Mouse (Mus musculus) large intestine, adult 2 months (tissue): ENCODE results near the gene Olfr782. TPM values are rescaled to one million over a fixed set of nuclear protein-coding genes. Genes with fewer than 3 reads are reported as not detected.
"Not testable (repeated sequence)": the region's sequence is repeated elsewhere in the genome, so short reads cannot be mapped to it uniquely, and the experiment has no call there.

ENCODE experiments used
- DNase-seq: peaks from one replicate; pipeline ENCODE4 v3.0.0-alpha.2; 2012; ENCODE audit warnings: low read depth, low spot score
- WGBS: fragments of 180-500 bp; shearing (Covaris S2); methylation state at CpG from one replicate; pipeline ENCODE4 v1.1.7; 2018; 5-methylcytosine and 5-hydroxymethylcytosine counted together
- polyA plus RNA-seq: library from polyadenylated mRNA; depleted of rRNA; stranded (reverse); fragments of >200 nt; gene quantifications from 2 replicates; pipeline ENCODE4 v1.2.3, GENCODE M21; 2012; rRNA removed

Olfr782 gene
- not detected in 2 replicates for polyA plus RNA-seq

- WGBS, result 81% methylated on average over 3 of the region's 3 CpGs
- no peak for DNase-seq
Measured at GRCm38 (mm10) chr10:129348550-129348949, at the start of gene Olfr782. Gene Olfr782 (plus strand): TSS chr10:129348850.

- 7% methylated on average over 1 of the region's 1 CpGs for WGBS
- not testable (repeated sequence) for DNase-seq
Measured at GRCm38 (mm10) chr10:129312973-129313372, 35.7 kb upstream of the Olfr782 start.

DNA sequence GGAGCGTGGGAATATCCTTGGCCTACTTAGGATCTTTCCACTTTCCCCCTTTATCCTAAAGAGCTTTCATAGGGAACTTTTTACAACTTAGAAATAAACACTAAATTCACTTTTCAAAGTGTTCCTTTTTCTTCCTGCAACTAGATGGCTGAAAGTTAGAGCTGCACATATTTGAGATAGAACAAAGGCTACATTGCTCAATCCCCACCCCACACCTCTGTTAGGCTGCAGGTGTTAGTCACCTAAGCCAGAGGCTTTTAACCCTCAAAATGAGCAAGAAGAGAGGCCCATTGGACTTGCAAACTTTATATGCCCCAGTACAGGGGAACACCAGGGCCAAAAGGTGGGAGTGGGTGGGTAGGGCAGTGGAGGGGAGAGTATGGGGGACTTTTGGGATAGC lies 35.1 kb upstream of the Olfr782 start:
- not testable (repeated sequence) for DNase-seq
- WGBS, result no CpG with 5 or more reads among the region's 1 CpGs

DNA sequence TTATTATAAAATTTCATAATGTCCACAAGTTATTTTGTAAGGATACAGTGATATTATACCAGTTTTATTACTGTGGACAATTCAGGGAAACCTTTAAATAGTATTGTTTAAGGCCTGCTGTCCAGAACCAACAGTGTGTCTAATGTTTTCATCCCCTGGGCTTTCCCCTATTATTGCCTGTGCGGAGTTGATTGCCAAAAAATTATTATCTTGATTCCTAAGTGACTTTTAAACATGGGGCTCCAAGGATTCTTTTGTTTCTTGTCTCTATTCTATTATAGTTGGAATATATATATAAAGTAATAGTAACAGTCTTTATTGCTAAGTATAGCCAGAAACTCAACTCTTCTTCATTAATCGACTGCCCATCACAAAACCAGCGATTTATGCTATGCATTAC lies 30.8 kb upstream of the Olfr782 start, which contains the start of gene Olfr780:
Olfr780 (plus strand) TSS at position 301 of the 400 bp plus-strand sequence.
- DNase-seq, result no peak
- WGBS, result 74% methylated on average over 3 of the region's 3 CpGs

DNA sequence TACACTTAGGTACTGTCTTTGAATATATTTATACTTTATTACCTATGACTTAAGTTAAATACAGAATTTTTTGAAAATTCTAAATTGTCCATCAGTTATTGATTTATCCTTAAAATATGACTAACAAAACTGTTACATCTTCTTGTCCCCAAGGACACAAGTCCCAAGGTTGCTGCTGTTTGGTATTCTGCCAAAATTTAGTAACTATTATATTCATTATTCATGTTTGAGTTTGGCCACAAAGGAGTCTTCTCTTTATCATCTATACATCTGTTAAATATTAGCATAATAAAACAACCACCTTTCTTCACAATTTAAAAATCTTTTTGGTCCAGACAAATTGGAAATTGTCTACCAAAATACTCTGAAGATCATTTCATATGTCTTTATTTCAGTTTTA lies 20.1 kb upstream of the Olfr782 start, which contains the start of gene Olfr781:
Olfr781 (plus strand) TSS at position 301 of the 400 bp plus-strand sequence.
- DNase-seq, result no peak

DNA sequence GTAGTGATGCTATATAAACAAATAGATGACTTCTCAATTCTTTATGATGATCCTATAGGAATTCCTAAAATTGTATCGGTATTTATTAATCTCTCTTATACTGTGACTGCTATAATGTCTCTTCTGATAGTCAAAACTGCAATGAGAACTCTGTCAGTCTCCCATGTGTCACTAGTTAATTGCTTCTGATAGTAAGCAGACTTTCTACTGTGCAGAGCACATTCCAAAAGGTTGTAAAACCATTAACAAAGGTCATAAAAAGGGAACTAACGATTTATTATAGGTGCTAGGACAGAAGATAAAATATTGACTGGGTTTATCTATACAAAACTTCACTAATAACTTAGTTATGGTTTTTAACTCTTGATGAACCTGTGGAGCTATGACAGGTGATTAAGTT lies 3.8 kb downstream of the Olfr782 start:
- 32% methylated on average over 2 of the region's 2 CpGs for WGBS
- DNase-seq, result not testable (repeated sequence)

DNA sequence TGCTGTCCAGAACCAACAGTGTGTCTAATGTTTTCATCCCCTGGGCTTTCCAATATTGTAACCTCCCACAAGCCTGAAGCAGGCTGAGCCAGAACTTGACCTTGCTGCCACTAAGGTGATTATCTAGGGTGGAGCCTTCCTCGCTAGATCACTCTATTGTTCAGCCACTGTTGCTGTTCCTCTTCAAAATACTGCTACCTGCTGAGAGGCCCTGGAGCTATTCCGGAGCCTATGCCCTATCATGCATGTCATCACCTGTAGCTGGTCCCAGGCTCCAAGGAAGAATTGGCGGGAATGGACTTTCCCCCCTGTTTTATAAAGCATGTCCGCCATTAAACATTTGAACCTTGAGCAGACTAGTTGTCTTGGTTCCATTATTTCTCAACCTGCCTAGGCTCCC lies 7.8 kb downstream of the Olfr782 start:
- whole genome bisulfite sequencing, result 83% methylated on average over 4 of the region's 4 CpGs
- DNase-seq, result not testable (repeated sequence)

GRCm38 (mm10) chr10:129357307-129357706 lies 8.7 kb downstream of the Olfr782 start:
- WGBS, result 72% methylated on average over 5 of the region's 5 CpGs
- DNase-seq, result no peak

- 81% methylated on average over 5 of the region's 5 CpGs for WGBS
- not testable (repeated sequence) for DNase-seq
Measured at GRCm38 (mm10) chr10:129374051-129374450, 25.4 kb downstream of the Olfr782 start.

- no peak for DNase-seq
Measured at GRCm38 (mm10) chr10:129383783-129384182, 35.1 kb downstream of the Olfr782 start, which contains the start of gene Olfr784. Gene Olfr784 (plus strand): TSS chr10:129384083.

- 50% methylated on average over 5 of the region's 5 CpGs for whole genome bisulfite sequencing
- no peak for DNase-seq
Measured at GRCm38 (mm10) chr10:129400892-129401291, 52.2 kb downstream of the Olfr782 start.

Other genes starting within 250 kb of the Olfr782 start
- gene Olfr768, start 249.5 kb upstream of the Olfr782 start, polyA plus RNA-seq, result not detected in 2 replicates
- not detected in 2 replicates for gene Olfr769, start 231.0 kb upstream of the Olfr782 start, polyA plus RNA-seq
- not detected in 2 replicates for gene Olfr770, start 209.9 kb upstream of the Olfr782 start, polyA plus RNA-seq
- gene Olfr771, start 184.1 kb upstream of the Olfr782 start, polyA plus RNA-seq, result not detected in 2 replicates
- not detected in 2 replicates for gene Olfr772, start 170.9 kb upstream of the Olfr782 start, polyA plus RNA-seq
- gene Olfr773, start 161.4 kb upstream of the Olfr782 start, polyA plus RNA-seq, result not detected in 2 replicates
- not detected in 2 replicates for gene Olfr774, start 112.6 kb upstream of the Olfr782 start, polyA plus RNA-seq
- gene Olfr775, start 100.4 kb upstream of the Olfr782 start, polyA plus RNA-seq, result not detected in 2 replicates
- gene Olfr776, start 89.7 kb upstream of the Olfr782 start, polyA plus RNA-seq, result not detected in 2 replicates
- not detected in 2 replicates for gene Olfr777, start 77.4 kb upstream of the Olfr782 start, polyA plus RNA-seq
- gene Olfr780, start 30.7 kb upstream of the Olfr782 start, polyA plus RNA-seq, result not detected in 2 replicates
- not detected in 2 replicates for gene Olfr781, start 20.0 kb upstream of the Olfr782 start, polyA plus RNA-seq
- gene Olfr784, start 35.2 kb downstream of the Olfr782 start, polyA plus RNA-seq, result 0.04 and 0.08 TPM in 2 replicates
- not detected in 2 replicates for gene Olfr785, start 56.6 kb downstream of the Olfr782 start, polyA plus RNA-seq
- gene Olfr786, start 78.5 kb downstream of the Olfr782 start, polyA plus RNA-seq, result not detected in 2 replicates
- not detected in 2 replicates for gene Olfr787, start 113.0 kb downstream of the Olfr782 start, polyA plus RNA-seq
- gene Olfr788, start 122.1 kb downstream of the Olfr782 start, polyA plus RNA-seq, result not detected in 2 replicates
- gene Olfr789, start 135.9 kb downstream of the Olfr782 start, polyA plus RNA-seq, result not detected in 2 replicates
- gene Olfr790, start 149.6 kb downstream of the Olfr782 start, polyA plus RNA-seq, result not detected in 2 replicates
- gene Olfr791, start 172.9 kb downstream of the Olfr782 start, polyA plus RNA-seq, result not detected in 2 replicates
- gene Olfr792, start 190.3 kb downstream of the Olfr782 start, polyA plus RNA-seq, result not detected in 2 replicates
- not detected in 2 replicates for gene Olfr794, start 218.8 kb downstream of the Olfr782 start, polyA plus RNA-seq